Comparison of ENCODE assay signal across 10 mouse cellular contexts in the genomic region with DNA sequence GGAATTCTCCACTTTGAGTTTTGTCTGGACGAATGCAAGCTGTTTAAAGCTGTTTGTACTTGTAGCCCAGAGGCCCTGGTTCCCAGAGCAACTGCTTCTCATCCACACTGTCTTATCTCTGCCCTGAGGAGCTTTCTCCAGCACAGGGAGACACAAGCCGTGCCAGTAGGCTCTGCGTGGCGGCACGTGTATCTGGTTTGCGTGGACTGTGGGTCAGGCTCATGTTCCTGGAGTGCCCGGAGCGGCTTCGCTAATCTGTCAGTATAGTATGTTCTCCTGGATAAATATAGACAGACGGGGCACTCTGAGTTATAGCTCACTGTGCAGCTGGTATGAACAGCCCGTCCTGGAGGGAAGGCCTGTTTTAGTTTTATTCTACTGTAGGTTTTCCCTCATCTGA.
A peak's percentile ranks its signal among the peaks of the same experiment; 100 is the strongest.
DNase-seq lines count a peak whose midpoint lies in the region; ATAC-seq lines count a peak whose summit lies in the region.
"Had no signal": no experiment of that assay in that cellular context is flagged by ENCODE, and none has a peak within 500 bp of the region (broad histone marks: within the 10 kb centered on the region; RNA-seq: fewer than 3 reads in every experiment).

No protein-coding gene starts in this region.

- DNase-seq in kidney, postnatal 10 days, result peak; percentile 39
- DNase-seq in kidney, postnatal 36 days, result no peak
- peak; percentile 7 for DNase-seq in forelimb bud, embryonic 11.5 days (ENCODE audit: low read depth, low spot score)
- DNase-seq in layer of hippocampus, postnatal 36 days, result peak; percentile 41 to 54
- DNase-seq in c-Kit-positive CD71-positive TER-119-positive erythroid progenitor cells, embryonic 14.5 days (ENCODE audit: low spot score), result no peak
- no peak for DNase-seq in forebrain, embryonic 14.5 days (ENCODE audit: low spot score)
- no peak for DNase-seq in lung, adult 18-20 months
- DNase-seq: right cerebral cortex, postnatal 14 days had no signal

- 18% methylated on average over 11 of the region's 11 CpGs for WGBS in heart, embryonic 12.5 days
- WGBS in forebrain, embryonic 14.5 days, result 94% methylated on average over 11 of the region's 11 CpGs

- peak; percentile 76 for ATAC-seq in heart, embryonic 12.5 days (ENCODE audit: insufficient number of reproducible peaks, low FRiP score)
- ATAC-seq in forebrain, embryonic 14.5 days, result no peak
- ATAC-seq: midbrain, embryonic 13.5 days had no signal

- peaks cover 46% of the 10 kb centered on the region for H3K4me1 ChIP-seq in heart, embryonic 12.5 days (replicated peaks)
- H3K4me1 ChIP-seq in forebrain, embryonic 14.5 days (ENCODE audit: control insufficient read depth, insufficient read depth, low read length), result no peaks in the 10 kb centered on the region

- H3K9ac ChIP-seq in heart, embryonic 12.5 days, result peak overlapping the region; percentile 61
- no peak overlapping the region for H3K9ac ChIP-seq in forebrain, embryonic 14.5 days (ENCODE audit: low read length)
- H3K9ac ChIP-seq: midbrain, embryonic 13.5 days had no signal

- H3K4me3 ChIP-seq in heart, embryonic 12.5 days, result peak overlapping the region; percentile 30
- no peak overlapping the region for H3K4me3 ChIP-seq in forebrain, embryonic 14.5 days (ENCODE audit: low read depth, low read length)
- H3K4me3 ChIP-seq: midbrain, embryonic 13.5 days had no signal

- peak overlapping the region; percentile 96 for H3K27ac ChIP-seq in heart, embryonic 12.5 days (ENCODE audit: poor library complexity, severe bottlenecking)
- no peak overlapping the region for H3K27ac ChIP-seq in forebrain, embryonic 14.5 days (ENCODE audit: low read depth, low read length)
- H3K27ac ChIP-seq: midbrain, embryonic 13.5 days had no signal

- no peaks in the 10 kb centered on the region for H3K27me3 ChIP-seq in heart, embryonic 12.5 days (replicated peaks)
- no peaks in the 10 kb centered on the region for H3K27me3 ChIP-seq in forebrain, embryonic 14.5 days (replicated peaks; ENCODE audit: control insufficient read depth, insufficient read depth, low read length)
- H3K27me3 ChIP-seq: midbrain, embryonic 13.5 days had no signal

- peak overlapping the region; percentile 64 for H3K4me2 ChIP-seq in heart, embryonic 12.5 days
- H3K4me2 ChIP-seq in forebrain, embryonic 14.5 days (ENCODE audit: low read length), result no peak overlapping the region
- H3K4me2 ChIP-seq: midbrain, embryonic 13.5 days had no signal

- peaks cover 3% of the 10 kb centered on the region; the same call in 1 of the 2 replicates for H3K9me3 ChIP-seq in heart, embryonic 12.5 days (replicated peaks)
- no peaks in the 10 kb centered on the region for H3K9me3 ChIP-seq in forebrain, embryonic 14.5 days (replicated peaks; ENCODE audit: control insufficient read depth, low read length)
- H3K9me3 ChIP-seq: midbrain, embryonic 13.5 days had no signal

- 0 out of 2 replicates have a peak, but pooled peaks cover 3% of the 10 kb centered on the region for H3K36me3 ChIP-seq in heart, embryonic 12.5 days
- H3K36me3 ChIP-seq in forebrain, embryonic 14.5 days (ENCODE audit: control insufficient read depth, insufficient read depth, low read length), result no peaks in the 10 kb centered on the region
- H3K36me3 ChIP-seq: midbrain, embryonic 13.5 days had no signal

Comparison
In these comparisons a context has a peak if more than half of its experiments do, and no peak if none do; other contexts are left out.
1. DNase-seq: peak in kidney, postnatal 10 days (single experiment), forelimb bud, embryonic 11.5 days (single experiment) and layer of hippocampus, postnatal 36 days (2 of 2); none in kidney, postnatal 36 days (0 of 2), c-Kit-positive CD71-positive TER-119-positive erythroid progenitor cells, embryonic 14.5 days (single experiment), forebrain, embryonic 14.5 days (single experiment) and lung, adult 18-20 months (0 of 2).